Mouse (Mus musculus) 3T3-L1 (cell line): ENCODE data around the gene Crtac1.

Source experiments
- DNase-seq: peaks from one replicate; pipeline ENCODE4 v3.0.0-alpha.2; 2015; ENCODE audit warnings: low read depth, low spot score

The Crtac1 gene

GRCm38 (mm10) chr19:42431485-42432190, at the start of gene Crtac1:
Gene Crtac1 (minus strand): TSS chr19:42431783.
- no peak for DNase-seq

DNA sequence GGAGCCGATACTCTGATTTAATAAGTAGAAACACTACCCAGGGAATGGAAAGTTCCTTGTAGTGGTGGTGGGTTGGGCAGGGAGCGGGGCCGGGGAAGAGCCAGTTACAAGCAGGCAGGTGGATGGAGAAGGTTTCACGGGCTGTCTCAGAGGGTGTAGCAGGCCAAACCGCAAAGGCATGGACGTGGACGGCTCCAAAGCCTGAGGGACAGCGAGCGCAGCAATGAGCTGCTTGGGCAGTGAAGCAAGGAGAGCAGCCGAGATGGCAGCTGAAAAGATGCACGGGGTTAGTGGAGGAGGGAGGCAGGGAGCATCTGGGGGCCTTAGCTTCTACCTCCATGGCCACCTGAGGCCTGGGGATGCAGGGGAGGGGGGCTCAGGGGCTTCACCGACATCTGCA, 46.7 kb upstream of the Crtac1 start:
- no peak for DNase-seq

- DNase-seq, result no peak
Observed at GRCm38 (mm10) chr19:42477769-42478168, 46.2 kb upstream of the Crtac1 start.

GRCm38 (mm10) chr19:42472831-42473230, 41.2 kb upstream of the Crtac1 start:
- DNase-seq, result peak; percentile 54

DNA sequence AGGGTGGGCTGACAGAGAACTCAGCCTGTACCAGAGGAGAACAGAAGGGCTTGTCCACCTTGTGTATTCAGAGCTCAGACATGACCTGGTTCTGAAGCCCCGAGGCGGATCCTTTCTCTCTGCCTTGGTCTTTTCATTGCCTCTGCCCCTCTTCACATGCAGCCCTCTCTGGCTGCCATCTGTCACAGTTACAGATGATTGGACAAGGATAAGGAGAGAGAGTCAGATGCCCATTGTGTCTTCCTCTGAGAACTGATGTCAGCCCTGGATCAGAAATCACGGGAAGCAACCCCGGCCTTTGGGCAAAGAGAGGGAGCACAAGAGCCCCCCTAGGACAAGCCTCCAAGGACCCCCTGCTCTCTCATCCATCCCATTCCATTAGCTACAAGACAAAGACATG, 40.0 kb upstream of the Crtac1 start:
- DNase-seq, result no peak

GRCm38 (mm10) chr19:42461851-42462250, 30.3 kb upstream of the Crtac1 start:
- DNase-seq, result no peak

- DNase-seq, result no peak
Observed at GRCm38 (mm10) chr19:42461353-42461752, 29.8 kb upstream of the Crtac1 start.

GRCm38 (mm10) chr19:42459512-42459911, 27.9 kb upstream of the Crtac1 start:
- DNase-seq, result no peak

DNA sequence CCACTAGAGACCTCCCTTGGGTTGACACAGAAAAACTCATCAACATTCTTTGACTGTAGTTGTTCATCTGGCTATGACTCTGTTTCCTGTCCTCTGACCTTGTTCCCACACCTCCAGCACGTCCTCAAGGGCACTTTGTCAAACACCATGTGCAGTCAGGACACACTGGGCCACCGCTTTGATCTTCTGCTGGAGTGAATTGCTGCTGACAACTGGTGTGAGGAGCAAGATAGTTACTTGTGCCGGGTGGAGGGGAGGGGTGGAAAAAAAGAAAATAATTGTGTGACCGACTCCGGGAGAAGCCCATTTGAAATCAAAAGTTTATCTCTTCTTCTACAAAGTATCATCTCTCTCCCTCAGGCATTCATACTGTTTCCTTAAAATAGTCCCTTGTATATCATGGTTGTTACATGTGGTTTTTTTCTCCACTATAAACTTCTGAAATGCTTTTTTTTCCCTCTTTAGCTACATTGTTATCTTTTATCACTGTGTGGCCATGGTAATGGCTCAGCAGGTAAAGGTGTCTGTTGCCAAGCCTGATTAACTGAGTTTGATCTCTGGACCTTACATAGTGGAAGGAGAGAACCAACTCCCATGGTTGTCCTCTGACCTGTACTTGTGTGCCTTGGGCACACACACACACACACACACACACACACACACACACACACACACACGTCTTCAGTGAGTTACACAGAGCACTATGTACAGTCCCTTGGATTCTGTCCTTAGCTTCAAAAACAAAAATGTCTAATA, 23.1 kb upstream of the Crtac1 start:
- DNase-seq, result no peak

DNA sequence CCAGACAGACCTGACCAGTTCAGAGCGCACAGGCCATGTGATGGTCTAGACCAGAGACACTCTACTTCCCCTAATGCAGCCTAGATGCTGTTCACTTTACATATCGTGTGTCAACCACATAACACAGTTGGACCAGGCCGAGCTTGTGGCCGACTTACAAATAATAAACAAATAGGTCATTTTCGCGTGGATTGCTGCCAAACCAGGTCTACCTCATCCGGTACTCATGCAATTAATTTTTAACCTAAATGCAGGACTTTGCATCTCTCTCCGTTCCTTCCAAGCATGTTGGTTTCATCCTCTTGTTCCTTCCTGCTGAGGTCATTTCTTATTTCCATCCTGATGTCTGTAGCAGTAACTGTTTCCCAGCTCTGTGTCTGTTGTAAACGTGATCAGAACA, 22.4 kb upstream of the Crtac1 start:
- DNase-seq, result no peak

- no peak for DNase-seq
Observed at GRCm38 (mm10) chr19:42452539-42452938, 21.0 kb upstream of the Crtac1 start.

DNA sequence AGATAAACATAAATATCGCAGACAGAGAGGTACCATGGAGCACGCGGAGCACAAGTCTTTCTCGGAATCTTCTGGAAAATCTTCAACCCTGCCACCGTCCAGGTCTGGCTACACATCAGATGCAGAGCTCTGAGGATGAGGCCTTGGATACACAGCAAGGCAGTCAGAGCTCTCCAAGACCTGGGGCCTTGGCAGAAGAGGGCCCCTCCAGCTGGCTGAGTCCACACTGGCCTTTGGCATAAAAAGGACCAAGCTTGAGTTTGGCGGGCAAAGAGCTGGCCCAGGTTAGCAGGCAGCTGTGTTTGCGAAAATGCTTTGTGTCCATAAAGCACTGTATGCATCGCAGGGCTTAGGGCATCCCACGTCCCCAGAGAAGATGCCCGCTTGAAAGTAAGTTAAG, 17.0 kb upstream of the Crtac1 start:
- DNase-seq, result no peak

GRCm38 (mm10) chr19:42443887-42444409, 12.4 kb upstream of the Crtac1 start:
- DNase-seq, result peak; percentile 65

DNA sequence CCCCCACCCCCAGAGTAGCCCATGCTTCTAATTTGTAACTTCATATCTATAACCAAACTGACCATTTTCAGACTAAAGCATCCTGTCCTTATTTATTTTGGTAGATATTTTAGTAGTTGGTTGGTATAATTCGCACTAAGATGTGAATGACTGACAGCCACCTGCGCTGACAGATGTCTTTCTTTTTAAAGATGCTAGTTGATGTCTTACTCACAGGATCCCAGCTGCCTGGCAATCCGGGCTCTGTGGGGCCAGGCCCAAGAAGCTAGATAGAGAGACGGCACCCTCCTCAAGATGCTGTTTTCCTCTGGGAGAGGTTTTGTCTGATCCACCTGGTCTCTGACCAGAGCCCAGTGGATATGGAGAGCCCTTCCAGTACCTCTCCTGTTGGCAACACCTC, 11.7 kb upstream of the Crtac1 start:
- no peak for DNase-seq

DNA sequence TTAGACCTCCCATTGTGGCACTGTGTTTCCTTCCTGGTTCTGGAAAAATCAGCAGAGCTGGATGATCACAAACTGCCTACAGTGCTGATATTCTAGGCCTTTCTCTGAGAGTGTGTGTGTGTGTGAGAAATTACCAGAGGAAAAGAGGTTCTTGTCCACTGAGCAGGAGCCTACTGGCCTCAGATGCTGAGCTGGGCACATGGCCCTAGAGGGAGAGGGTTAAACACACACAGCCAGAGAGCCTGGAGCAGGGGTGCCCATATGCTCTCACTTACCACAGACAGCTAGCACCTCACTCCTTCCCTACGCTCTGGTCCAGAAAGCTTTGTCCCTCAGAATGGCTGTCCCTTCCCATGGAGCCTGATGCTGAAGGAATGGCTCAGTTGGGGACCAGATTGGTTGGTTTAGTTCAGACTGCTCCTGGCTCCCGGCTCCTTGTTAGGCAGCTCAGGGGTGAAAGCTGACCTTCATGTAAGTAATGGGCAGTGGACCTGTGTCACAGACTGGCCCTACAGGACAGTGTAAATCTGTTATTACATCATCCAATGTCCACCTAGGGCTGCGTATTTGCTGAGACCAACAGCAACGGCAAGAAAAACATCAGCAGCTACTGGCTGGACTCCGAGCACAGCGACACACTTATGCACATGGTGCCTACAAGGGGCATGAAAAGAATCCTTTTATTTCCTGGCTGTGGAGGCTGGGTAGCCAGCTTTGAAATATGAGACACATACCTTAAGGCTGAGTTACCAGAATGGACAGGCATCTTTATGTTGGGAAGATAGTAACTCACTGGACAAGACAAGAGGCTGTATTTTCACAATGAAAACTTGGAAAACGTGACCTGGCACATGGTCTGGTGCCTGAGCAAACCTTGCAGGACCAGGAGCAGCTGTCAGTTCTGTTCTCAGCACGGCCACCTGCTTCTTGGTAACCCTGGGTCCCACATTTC, 10.9 kb upstream of the Crtac1 start:
- peak; percentile 16 for DNase-seq

DNA sequence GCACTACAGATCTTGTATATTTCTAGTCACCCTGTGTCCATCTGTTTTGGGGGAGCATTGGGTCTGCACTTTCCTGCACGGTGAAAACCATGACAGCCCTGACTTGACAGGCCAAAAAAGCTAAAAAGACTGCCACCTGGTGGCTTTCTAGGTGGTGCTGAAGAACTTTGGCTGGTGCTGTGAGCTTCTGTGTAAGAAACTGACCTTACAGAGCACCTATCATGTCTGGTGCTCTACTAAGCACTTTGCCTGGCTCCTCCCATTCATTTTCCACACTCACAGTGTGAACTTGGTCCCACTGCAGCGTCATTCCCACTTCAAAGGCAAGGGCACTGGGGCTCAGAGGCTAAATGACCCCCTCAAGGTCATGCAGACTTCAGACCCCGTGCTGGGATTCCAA, 8.5 kb upstream of the Crtac1 start:
- DNase-seq, result peak; percentile 29

GRCm38 (mm10) chr19:42439353-42439752, 7.8 kb upstream of the Crtac1 start:
- DNase-seq, result no peak

DNA sequence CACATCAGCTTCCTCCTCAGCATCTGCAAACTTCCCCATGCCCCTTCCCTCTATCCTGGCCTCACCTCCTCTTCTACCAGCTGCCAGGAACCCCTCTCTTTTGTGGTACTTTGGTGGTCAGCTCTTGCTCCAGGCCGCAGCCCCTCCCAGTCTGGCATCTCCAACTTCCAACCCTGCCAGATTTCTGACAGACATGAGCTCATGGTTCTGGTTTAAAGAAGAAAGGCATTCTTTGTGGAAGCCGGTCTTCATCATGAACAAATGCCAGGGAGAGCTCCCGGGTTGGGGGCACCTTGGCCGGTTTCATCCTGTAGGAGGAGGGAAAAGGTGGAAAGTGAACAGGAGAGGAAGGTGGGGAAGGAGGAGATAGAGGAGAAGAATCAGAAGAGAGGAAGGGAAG, 4.0 kb upstream of the Crtac1 start:
- DNase-seq, result no peak

DNA sequence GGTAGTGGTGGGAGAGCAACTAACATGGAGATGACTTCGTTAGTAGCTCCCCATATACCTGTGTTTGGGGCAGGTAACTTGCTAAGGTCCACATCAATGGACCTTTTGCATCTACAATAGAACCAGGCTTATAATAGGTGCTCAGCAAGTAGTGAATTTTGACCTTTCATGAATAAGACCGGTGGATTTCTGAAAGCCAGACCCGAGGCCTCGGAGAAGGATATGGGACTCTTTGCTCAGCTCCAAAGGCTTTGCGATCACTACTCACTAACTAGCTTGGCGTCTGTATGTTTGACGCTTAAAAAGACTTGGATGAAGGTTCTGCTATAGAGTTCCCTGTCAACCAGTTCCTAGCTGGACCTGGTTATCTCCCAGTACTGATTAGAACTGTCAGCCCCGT, 1.2 kb upstream of the Crtac1 start:
- DNase-seq, result no peak

- DNase-seq, result no peak
Observed at GRCm38 (mm10) chr19:42432191-42432590, 608 bp upstream of the Crtac1 start.

DNA sequence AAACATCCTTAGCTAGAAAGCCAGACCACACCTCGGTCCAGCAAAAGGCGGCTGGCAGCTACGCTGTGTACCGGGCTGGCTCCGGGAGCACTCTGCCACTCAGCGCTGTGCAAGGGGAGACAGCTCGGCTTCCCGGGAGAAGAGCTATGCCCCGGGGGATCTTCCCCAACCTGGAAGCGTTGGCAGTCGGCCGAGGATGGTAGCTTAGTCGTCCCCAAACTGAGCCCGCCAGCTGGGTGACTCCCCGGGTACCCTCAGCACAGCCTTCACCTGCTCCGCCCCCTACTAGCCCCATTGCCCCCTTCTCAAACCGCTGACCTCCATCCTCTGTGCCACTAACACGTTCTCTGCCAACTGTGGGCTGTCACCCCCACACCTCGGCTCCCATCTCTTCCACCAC, 602 bp downstream of the Crtac1 start:
- no peak for DNase-seq

DNA sequence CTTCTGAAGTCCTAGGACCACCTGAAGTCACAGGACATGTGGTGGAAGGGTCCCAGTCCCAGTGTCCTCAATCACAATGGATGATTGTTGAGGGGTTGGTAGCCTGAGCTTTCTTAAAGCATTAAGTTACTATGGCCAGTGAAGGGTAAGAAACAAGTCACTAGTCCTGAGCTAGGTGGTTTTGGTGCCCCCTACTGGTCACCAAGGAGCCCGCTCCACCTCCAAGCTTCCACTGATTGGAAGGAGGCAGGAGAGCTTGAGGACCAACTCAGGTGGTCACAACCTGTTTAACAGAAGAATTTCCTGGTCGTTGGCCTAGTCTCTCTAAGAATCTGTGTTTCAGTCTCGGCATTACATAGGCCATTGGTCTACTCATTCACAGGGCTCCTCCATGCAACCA, 2.2 kb downstream of the Crtac1 start:
- peak; percentile 67 for DNase-seq
